Mouse (Mus musculus): ENCODE data around the gene Dohh.

DNA sequence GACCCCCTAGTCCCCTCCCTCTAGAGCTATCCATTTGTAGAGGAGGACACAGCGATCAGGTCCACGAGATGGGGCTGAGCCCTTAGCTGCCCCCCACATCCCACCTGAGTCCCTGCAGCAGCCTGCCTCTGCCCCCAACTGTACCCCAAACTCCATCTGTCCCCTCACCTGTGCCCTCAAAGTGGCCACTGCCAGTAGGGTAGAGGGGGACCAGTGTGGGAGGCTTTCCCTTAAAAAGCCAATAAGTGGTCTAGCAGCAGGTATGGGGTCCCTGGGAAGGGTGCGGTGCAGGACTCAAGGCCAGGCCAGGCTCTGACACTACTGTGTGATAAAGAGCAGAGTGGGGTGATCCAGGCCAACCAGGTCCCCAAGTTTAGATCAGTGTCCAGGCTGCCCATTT lies 43.1 kb downstream of the Dohh start:
- no peak for TF ChIP-seq FLI1 (IDR thresholded peaks at IDR 0.05; ENCODE audit: low read length)
- TF ChIP-seq GATA1 (IDR thresholded peaks at IDR 0.05; ENCODE audit: borderline replicate concordance, low read length) = no peak

All from megakaryocyte, embryonic 14.5 days (primary cell).